Mouse (Mus musculus) hindbrain, embryonic 11.5 days (tissue): ENCODE data around the gene 2410004B18Rik. TPM values are rescaled to one million over a fixed set of nuclear protein-coding genes. Genes with fewer than 3 reads are reported as not detected.

Experiments
- ATAC-seq: fragments of 200-750 bp; cut with Nextera tagmentation; 2 replicates; pipeline ENCODE4 v1.8.0; 2017; ENCODE audit warnings: mild to moderate bottlenecking, moderate TSS enrichment, moderate library complexity; ENCODE audit not compliant: low FRiP score
- DNase-seq: peaks from one replicate; pipeline ENCODE4 v3.0.0-alpha.2; 2015; ENCODE audit warnings: low spot score
- H3K27ac ChIP-seq: fragments of 300-500 bp; sonication (generic); 2 replicates; pipeline ENCODE4 v1.5.1; 2014; ENCODE audit warnings: mild to moderate bottlenecking, low read depth, low read length
- H3K27me3 ChIP-seq: fragments of 300-500 bp; sonication (generic); 2 replicates; pipeline ENCODE4 v1.6.1; 2014; ENCODE audit warnings: mild to moderate bottlenecking, low read length, moderate library complexity, mixed read lengths; ENCODE audit not compliant: control insufficient read depth, insufficient read depth
- H3K36me3 ChIP-seq: fragments of 300-500 bp; sonication (generic); 2 replicates; pipeline ENCODE4 v1.6.1; 2014; ENCODE audit warnings: mild to moderate bottlenecking, low read length, moderate library complexity, mixed read lengths; ENCODE audit not compliant: control insufficient read depth, insufficient read depth
- H3K4me1 ChIP-seq: fragments of 300-500 bp; sonication (generic); replicated peaks from 2 replicates; pipeline ENCODE4 v1.6.1; 2014; ENCODE audit warnings: low read length, mixed read lengths; ENCODE audit not compliant: control insufficient read depth, insufficient read depth
- H3K4me2 ChIP-seq: fragments of 300-500 bp; sonication (generic); replicated peaks from 2 replicates; pipeline ENCODE4 v1.6.1; 2014; ENCODE audit warnings: mild to moderate bottlenecking, low read depth, low read length
- H3K4me3 ChIP-seq: fragments of 300-500 bp; sonication (generic); 2 replicates; pipeline ENCODE4 v1.5.1; 2014; ENCODE audit warnings: low read depth, low read length
- H3K9ac ChIP-seq: fragments of 300-500 bp; sonication (generic); 2 replicates; pipeline ENCODE4 v1.6.1; 2014; ENCODE audit warnings: low read depth, low read length
- H3K9me3 ChIP-seq: fragments of 300-500 bp; sonication (generic); 2 replicates; pipeline ENCODE4 v1.6.1; 2016; ENCODE audit warnings: low read length; ENCODE audit not compliant: control insufficient read depth
- WGBS: fragments of 180-500 bp; shearing (Covaris S2); extraction: QIAGEN DNeasy Blood & Tissue Kit; methylation state at CpG from one replicate; pipeline ENCODE4 v1.1.7; 2014; 5-methylcytosine and 5-hydroxymethylcytosine counted together
- polyA plus RNA-seq: library from polyadenylated mRNA; unstranded; fragments of >200 nt; fragmentation: Nextera tagmentation; extraction: Ambion mirVana; gene quantifications from 2 replicates; pipeline ENCODE4 v1.2.1, GENCODE M21; 2014

2410004B18Rik gene
- polyA plus RNA-seq, 1 experiment from 2014 or later: 69.3 TPM

GRCm38 (mm10) chr3:145923874-145924577 is 13.8 kb upstream of the 2410004B18Rik start:
- Histone ChIP-seq H3K4me2 (peak overlapping the region; percentile 70), H3K27me3 (no peaks in the 10 kb centered on the region), H3K4me3 (peak overlapping the region; percentile 73), H3K9ac (peak overlapping the region; percentile 79), H3K4me1 (0 out of 2 replicates have a peak, but pooled peaks cover 2% of the 10 kb centered on the region), H3K36me3 (no peaks in the 10 kb centered on the region), H3K9me3 (no peaks in the 10 kb centered on the region), H3K27ac (peak overlapping the region; percentile 81)
- ATAC-seq: peak; percentile 100
- DNase-seq: peak; percentile 100
- WGBS: under 1% methylated on average over 58 of the region's 58 CpGs

DNA sequence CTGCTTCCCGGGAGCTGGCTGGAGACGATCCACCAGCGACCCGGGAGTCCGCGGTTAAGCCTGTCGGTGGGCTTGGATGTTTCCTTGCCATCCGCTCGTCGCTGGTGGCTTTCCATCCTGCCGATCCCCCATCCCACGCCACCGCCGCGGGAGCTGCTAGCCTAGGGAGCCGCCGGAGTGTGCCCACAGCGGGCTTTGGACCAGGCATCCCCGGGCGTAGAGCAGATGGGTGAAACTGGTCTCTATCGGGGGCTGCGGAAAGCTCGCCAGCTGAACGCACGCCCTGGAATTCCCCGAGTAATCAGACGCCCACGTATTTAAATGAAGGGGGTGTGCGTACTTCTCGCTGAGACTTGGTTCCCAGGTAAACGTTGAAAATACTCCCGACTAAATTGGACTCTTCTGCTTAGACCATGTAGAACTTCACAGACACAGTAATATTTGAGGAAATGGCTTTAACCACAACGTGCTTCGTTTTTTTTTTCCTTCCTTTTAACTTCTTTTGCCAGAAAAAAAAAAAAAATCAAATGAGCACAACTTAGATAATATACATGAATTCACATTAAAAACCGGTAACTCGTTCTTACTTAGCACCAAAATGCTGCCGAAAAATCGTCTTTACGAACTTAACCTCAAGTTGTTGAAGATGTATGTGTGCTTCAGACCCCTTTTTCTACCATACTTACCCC is 13.0 kb upstream of the 2410004B18Rik start:
- DNase-seq (no peak), ATAC-seq (no peak)
- peak overlapping the region; percentile 73 for H3K4me3 ChIP-seq
- peak overlapping the region; percentile 79 for H3K9ac ChIP-seq
- H3K27ac ChIP-seq: peak overlapping the region; percentile 81
- H3K27me3 ChIP-seq: no peaks in the 10 kb centered on the region
- no peaks in the 10 kb centered on the region for H3K9me3 ChIP-seq
- H3K36me3 ChIP-seq: no peaks in the 10 kb centered on the region
- 6% methylated on average over 39 of the region's 39 CpGs for WGBS
- peak overlapping the region; percentile 70 for H3K4me2 ChIP-seq
- H3K4me1 ChIP-seq: 0 out of 2 replicates have a peak, but pooled peaks cover 2% of the 10 kb centered on the region

GRCm38 (mm10) chr3:145925506-145925905 is 12.3 kb upstream of the 2410004B18Rik start:
- no peak for ATAC-seq
- WGBS: 78% methylated on average over 5 of the region's 5 CpGs
- no peaks in the 10 kb centered on the region for H3K36me3 ChIP-seq
- no peaks in the 10 kb centered on the region for H3K9me3 ChIP-seq
- no peak overlapping the region for H3K27ac ChIP-seq
- H3K4me3 ChIP-seq: peak overlapping the region; percentile 73
- 0 out of 2 replicates have a peak, but pooled peaks cover 2% of the 10 kb centered on the region for H3K4me1 ChIP-seq
- peak overlapping the region; percentile 70 for H3K4me2 ChIP-seq
- no peaks in the 10 kb centered on the region for H3K27me3 ChIP-seq
- DNase-seq: no peak
- H3K9ac ChIP-seq: no peak overlapping the region

- H3K9me3 ChIP-seq: no peaks in the 10 kb centered on the region
- H3K4me1 ChIP-seq: 0 out of 2 replicates have a peak, but pooled peaks cover 2% of the 10 kb centered on the region
- no peak for ATAC-seq
- 0 out of 2 replicates have a peak, but pooled peaks cover 3% of the 10 kb centered on the region for H3K36me3 ChIP-seq
- no peaks in the 10 kb centered on the region for H3K27me3 ChIP-seq
- no peak overlapping the region for H3K9ac ChIP-seq
- no peak overlapping the region for H3K27ac ChIP-seq
- WGBS: 68% methylated on average over 7 of the region's 7 CpGs
- H3K4me2 ChIP-seq: no peak overlapping the region
- H3K4me3 ChIP-seq: no peak overlapping the region
- no peak for DNase-seq
Measured at GRCm38 (mm10) chr3:145929525-145930400, 8.1 kb upstream of the 2410004B18Rik start.

- H3K4me3 ChIP-seq: no peak overlapping the region
- no peak for DNase-seq
- 88% methylated on average over 9 of the region's 9 CpGs for WGBS
Measured at GRCm38 (mm10) chr3:145933845-145934244, 4.0 kb upstream of the 2410004B18Rik start.

DNA sequence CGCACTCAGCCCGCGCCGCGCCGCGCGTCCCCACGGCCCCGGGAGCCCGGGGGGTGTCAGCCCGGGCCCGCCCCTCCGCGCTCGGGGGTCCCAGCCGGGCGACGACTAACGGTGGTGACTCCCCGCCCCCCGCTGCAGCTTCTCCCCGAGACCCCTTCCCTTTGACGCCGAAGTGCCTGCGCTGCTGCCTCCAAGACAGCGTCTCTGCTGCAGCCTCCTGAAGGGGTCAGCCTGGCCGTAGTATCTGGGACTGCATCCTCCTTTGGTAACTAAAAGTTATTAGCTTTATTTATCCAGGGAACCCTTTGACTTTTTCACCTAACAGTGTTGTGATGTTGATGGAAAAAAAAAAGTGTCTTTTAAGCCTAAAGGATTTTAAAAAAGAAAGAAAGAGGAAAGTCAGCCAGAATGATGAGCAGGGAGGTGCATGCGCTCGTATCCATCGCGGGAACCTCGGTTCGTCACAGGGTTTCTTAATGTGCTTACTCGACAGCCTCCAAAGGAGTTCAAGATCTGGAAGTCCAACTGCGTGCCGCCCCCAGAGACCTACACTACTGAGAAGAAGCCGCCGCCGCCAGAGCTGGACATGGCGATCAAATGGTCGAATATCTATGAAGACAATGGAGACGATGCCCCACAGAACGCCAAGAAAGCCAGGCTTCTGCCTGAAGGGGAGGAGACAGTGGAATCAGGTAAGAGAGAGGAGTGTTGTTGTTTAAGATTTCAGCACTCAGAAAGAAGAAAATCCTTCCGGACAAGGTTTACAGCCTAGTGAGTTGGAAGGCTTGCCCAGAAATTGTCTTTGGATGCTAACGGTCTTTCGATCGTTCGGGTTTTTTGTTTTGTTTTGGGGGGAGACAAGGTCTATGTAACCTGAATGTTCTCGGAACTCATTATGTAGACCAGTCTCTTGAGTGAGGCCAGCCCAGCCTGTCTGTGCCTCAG is 863 bp downstream of the 2410004B18Rik start:
- Histone ChIP-seq H3K9ac (peak overlapping the region; percentile 87), H3K4me2 (peak overlapping the region; percentile 63), H3K4me3 (peak overlapping the region; percentile 92), H3K9me3 (no peaks in the 10 kb centered on the region), H3K4me1 (peaks cover 6% of the 10 kb centered on the region), H3K36me3 (no peaks in the 10 kb centered on the region; the same call in 1 of the 2 replicates), H3K27me3 (no peaks in the 10 kb centered on the region), H3K27ac (0 out of 2 replicates have a peak overlapping the region, but pooled peaks have one; percentile 54)
- WGBS: 24% methylated on average over 41 of the region's 50 CpGs
- peak; percentile 38 for DNase-seq
- ATAC-seq: peak; percentile 48

More at GRCm38 (mm10) chr3:145933845-145934244, 4.0 kb upstream of the 2410004B18Rik start:
- ATAC-seq: no peak
- Histone ChIP-seq H3K27ac (no peak overlapping the region), H3K9me3 (no peaks in the 10 kb centered on the region), H3K36me3 (0 out of 2 replicates have a peak, but pooled peaks cover 3% of the 10 kb centered on the region), H3K4me1 (0 out of 2 replicates have a peak, but pooled peaks cover under 1% of the 10 kb centered on the region), H3K4me2 (no peak overlapping the region), H3K9ac (no peak overlapping the region), H3K27me3 (no peaks in the 10 kb centered on the region)

GRCm38 (mm10) chr3:145939402-145939801 is 1.6 kb downstream of the 2410004B18Rik start:
- H3K4me1 ChIP-seq: peaks cover 6% of the 10 kb centered on the region
- no peaks in the 10 kb centered on the region; the same call in 1 of the 2 replicates for H3K36me3 ChIP-seq
- no peaks in the 10 kb centered on the region for H3K9me3 ChIP-seq
- no peaks in the 10 kb centered on the region for H3K27me3 ChIP-seq
- peak overlapping the region; percentile 92; the same call in 1 of the 2 replicates for H3K4me3 ChIP-seq
- peak overlapping the region; percentile 63 for H3K4me2 ChIP-seq
- DNase-seq (no peak), ATAC-seq (no peak)
- WGBS: 88% methylated on average over 12 of the region's 12 CpGs
- H3K27ac ChIP-seq: no peak overlapping the region
- H3K9ac ChIP-seq: no peak overlapping the region
